Mouse (Mus musculus) limb, embryonic 14.5 days (tissue): ENCODE data around the gene Serpinf1. TPM values are rescaled to one million over a fixed set of nuclear protein-coding genes. Genes with fewer than 3 reads are reported as not detected.

ENCODE experiments used
- ATAC-seq: fragments of 200-750 bp; cut with Nextera tagmentation; 2 replicates; pipeline ENCODE4 v1.8.0; 2017; ENCODE audit warnings: low read depth, moderate number of reproducible peaks, moderate TSS enrichment; ENCODE audit not compliant: low FRiP score
- DNase-seq: peaks from one replicate; pipeline ENCODE4 v3.0.0-alpha.2; 2015; ENCODE audit warnings: low spot score
- H3K27ac ChIP-seq: fragments of 300-500 bp; sonication (generic); replicated peaks from 2 replicates; pipeline ENCODE4 v1.5.1; 2014; ENCODE audit warnings: low read depth, mild to moderate bottlenecking, low read length, moderate library complexity, mixed read lengths
- H3K27me3 ChIP-seq: fragments of 300-500 bp; sonication (generic); 2 replicates; pipeline ENCODE4 v1.6.1; 2014; ENCODE audit warnings: low read length, mixed read lengths; ENCODE audit not compliant: control insufficient read depth, insufficient read depth
- H3K36me3 ChIP-seq: fragments of 300-500 bp; sonication (generic); 2 replicates; pipeline ENCODE4 v1.6.1; 2014; ENCODE audit warnings: mild to moderate bottlenecking, low read length, moderate library complexity, mixed read lengths; ENCODE audit not compliant: control insufficient read depth, insufficient read depth
- H3K4me1 ChIP-seq: fragments of 300-500 bp; sonication (generic); 2 replicates; pipeline ENCODE4 v1.6.1; 2014; ENCODE audit warnings: antibody characterized with exemption, low read length, mixed read lengths; ENCODE audit not compliant: control insufficient read depth, insufficient read depth
- H3K4me2 ChIP-seq: fragments of 300-500 bp; sonication (generic); replicated peaks from 2 replicates; pipeline ENCODE4 v1.6.1; 2014; ENCODE audit warnings: low read depth, mild to moderate bottlenecking, low read length, moderate library complexity; ENCODE audit not compliant: severe bottlenecking
- H3K4me3 ChIP-seq: fragments of 300-500 bp; sonication (generic); replicated peaks from 2 replicates; pipeline ENCODE4 v1.5.1; 2014; ENCODE audit warnings: low read length
- H3K9ac ChIP-seq: fragments of 300-500 bp; sonication (generic); 2 replicates; pipeline ENCODE4 v1.6.1; 2014; ENCODE audit warnings: mild to moderate bottlenecking, low read depth, low read length, moderate library complexity; ENCODE audit not compliant: severe bottlenecking
- H3K9me3 ChIP-seq: fragments of 300-500 bp; sonication (generic); 2 replicates; pipeline ENCODE4 v1.6.1; 2016; ENCODE audit warnings: low read length; ENCODE audit not compliant: control insufficient read depth
- POLR2A ChIP-seq: fragments of 200-500 bp; IDR thresholded peaks from 2 replicates; pipeline ENCODE4 v1.8.0; 2012; ENCODE audit warnings: inconsistent platforms, mild to moderate bottlenecking, moderate library complexity, borderline replicate concordance; ENCODE audit not compliant: insufficient read depth, insufficient read length; ENCODE audit errors: extremely low read depth
- WGBS: fragments of 180-500 bp; shearing (Covaris S2); extraction: QIAGEN DNeasy Blood & Tissue Kit; methylation state at CpG from one replicate; pipeline ENCODE4 v1.1.7; 2014; 5-methylcytosine and 5-hydroxymethylcytosine counted together
- polyA plus RNA-seq, 2 experiments: library from polyadenylated mRNA; depleted of rRNA in 1 of 2; stranded (reverse) in 1 of 2; unstranded in 1 of 2; fragments of >200 nt; fragmentation: Nextera tagmentation in 1 of 2; extraction: Ambion mirVana in 1 of 2; gene quantifications; 2 replicates each; pipeline versions ENCODE4 v1.2.1 to v1.2.3; 2012 to 2014

The Serpinf1 gene
- polyA plus RNA-seq, 2 experiments = 160 to 267 TPM

GRCm38 (mm10) chr11:75431307-75431706 lies 8.8 kb upstream of the Serpinf1 start:
- ATAC-seq (no peak), DNase-seq (no peak)
- no peaks in the 10 kb centered on the region for H3K27me3 ChIP-seq
- no peak overlapping the region for H3K9ac ChIP-seq
- no peak overlapping the region for H3K4me3 ChIP-seq
- TF ChIP-seq POLR2A = no peak
- no peaks in the 10 kb centered on the region; the same call in 1 of the 2 replicates for H3K9me3 ChIP-seq
- H3K4me1 ChIP-seq = no peaks in the 10 kb centered on the region
- no peak overlapping the region for H3K4me2 ChIP-seq
- no peaks in the 10 kb centered on the region for H3K36me3 ChIP-seq
- H3K27ac ChIP-seq = no peak overlapping the region
- 63% methylated on average over 11 of the region's 11 CpGs for WGBS

DNA sequence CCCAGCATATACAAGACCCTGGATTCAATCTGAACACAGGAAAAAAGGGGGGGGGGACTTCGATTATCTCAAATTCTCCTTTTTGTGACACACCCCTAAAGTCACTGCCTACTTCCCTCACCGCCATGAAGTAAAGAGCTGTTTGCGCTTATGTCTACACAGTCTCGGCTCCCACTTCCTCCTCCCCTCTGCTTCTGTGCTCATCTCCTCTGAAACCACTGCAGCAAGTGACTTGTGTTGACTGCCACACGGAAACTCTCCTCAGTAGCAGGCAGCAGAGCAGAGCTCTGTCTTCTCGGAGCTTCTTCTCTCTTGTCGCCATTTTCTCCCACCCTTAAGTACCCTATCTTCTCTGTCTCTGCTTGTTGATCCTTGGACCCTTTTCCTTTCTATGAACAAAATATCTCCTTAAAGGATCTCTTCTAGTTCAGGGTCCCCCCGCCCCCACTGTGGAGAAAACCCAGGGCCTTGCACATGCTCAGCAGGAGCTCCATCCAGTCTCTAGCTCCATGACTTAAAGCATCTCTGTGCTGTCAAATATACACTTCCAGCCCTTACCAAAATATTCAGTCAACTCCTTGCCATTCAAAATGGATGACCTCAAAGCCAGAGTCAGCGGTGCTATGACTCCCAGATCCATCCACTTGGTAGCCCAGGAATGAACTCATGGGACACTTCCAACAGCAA lies 6.7 kb upstream of the Serpinf1 start:
- Histone ChIP-seq H3K4me3 (no peak overlapping the region), H3K36me3 (no peaks in the 10 kb centered on the region), H3K27ac (no peak overlapping the region), H3K4me2 (no peak overlapping the region), H3K4me1 (no peaks in the 10 kb centered on the region), H3K9me3 (no peaks in the 10 kb centered on the region; the same call in 1 of the 2 replicates), H3K9ac (no peak overlapping the region), H3K27me3 (no peaks in the 10 kb centered on the region)
- WGBS = 88% methylated on average over 8 of the region's 9 CpGs
- DNase-seq (no peak), ATAC-seq (no peak)
- no peak for TF ChIP-seq POLR2A

GRCm38 (mm10) chr11:75424459-75424858 lies 2.0 kb upstream of the Serpinf1 start:
- 85% methylated on average over 3 of the region's 3 CpGs for WGBS
- ATAC-seq (no peak), DNase-seq (no peak)
- Histone ChIP-seq H3K27me3 (no peaks in the 10 kb centered on the region), H3K36me3 (no peaks in the 10 kb centered on the region), H3K9ac (no peak overlapping the region), H3K9me3 (no peaks in the 10 kb centered on the region), H3K4me1 (peaks cover 23% of the 10 kb centered on the region), H3K4me2 (no peak overlapping the region), H3K4me3 (no peak overlapping the region), H3K27ac (no peak overlapping the region)
- no peak for TF ChIP-seq POLR2A

- Histone ChIP-seq H3K36me3 (no peaks in the 10 kb centered on the region), H3K27me3 (no peaks in the 10 kb centered on the region), H3K4me3 (no peak overlapping the region), H3K4me1 (peaks cover 23% of the 10 kb centered on the region), H3K27ac (no peak overlapping the region), H3K9me3 (no peaks in the 10 kb centered on the region), H3K9ac (no peak overlapping the region), H3K4me2 (no peak overlapping the region)
- ATAC-seq = no peak
- WGBS = 93% methylated on average over 9 of the region's 9 CpGs
- TF ChIP-seq POLR2A = no peak
- no peak for DNase-seq
Measured at GRCm38 (mm10) chr11:75424033-75424432, 1.5 kb upstream of the Serpinf1 start.

DNA sequence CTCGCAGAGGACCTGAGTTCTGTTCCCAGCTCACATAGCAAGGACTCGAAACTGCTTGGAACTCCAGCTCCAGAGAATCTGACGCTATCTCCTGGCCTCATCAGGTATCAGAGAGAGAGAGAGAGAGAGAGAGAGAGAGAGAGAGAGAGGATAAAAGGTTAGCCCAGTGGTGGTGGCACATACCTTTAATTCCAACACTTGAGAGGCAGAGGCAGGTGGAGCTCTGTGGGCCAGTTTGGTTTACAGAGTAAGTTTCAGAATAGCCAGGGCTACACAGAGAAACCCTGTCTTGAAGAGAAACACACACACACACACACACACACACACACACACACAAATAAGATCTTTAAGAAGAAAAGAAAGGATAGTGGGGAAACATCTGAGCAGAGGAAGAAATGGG lies 590 bp upstream of the Serpinf1 start:
- no peak overlapping the region for H3K4me2 ChIP-seq
- H3K27ac ChIP-seq = no peak overlapping the region
- DNase-seq (no peak), ATAC-seq (no peak)
- H3K4me1 ChIP-seq = peaks cover 23% of the 10 kb centered on the region
- no peaks in the 10 kb centered on the region for H3K36me3 ChIP-seq
- no peak overlapping the region for H3K4me3 ChIP-seq
- WGBS = 87% methylated on average over 3 of the region's 3 CpGs
- H3K9me3 ChIP-seq = no peaks in the 10 kb centered on the region
- no peak overlapping the region for H3K9ac ChIP-seq
- H3K27me3 ChIP-seq = no peaks in the 10 kb centered on the region
- TF ChIP-seq POLR2A = no peak
